Mouse (Mus musculus) embryonic facial prominence, embryonic 14.5 days (tissue): Measurements from ENCODE around the gene Ccnj. TPM values are rescaled to one million over a fixed set of nuclear protein-coding genes. Genes with fewer than 3 reads are reported as not detected.

ENCODE experiments used
- ATAC-seq: fragments of 200-750 bp; cut with Nextera tagmentation; 2 replicates; pipeline ENCODE4 v1.8.0; 2017; ENCODE audit warnings: low read depth, moderate number of reproducible peaks, moderate TSS enrichment
- DNase-seq: peaks from one replicate; pipeline ENCODE4 v3.0.0-alpha.2; 2015; ENCODE audit warnings: low spot score
- H3K27ac ChIP-seq: fragments of 300-500 bp; sonication (generic); replicated peaks from 2 replicates; pipeline ENCODE4 v1.5.1; 2014; ENCODE audit warnings: low read depth, mild to moderate bottlenecking, low read length, moderate library complexity
- H3K27me3 ChIP-seq: fragments of 300-500 bp; sonication (generic); replicated peaks from 2 replicates; pipeline ENCODE4 v1.6.1; 2014; ENCODE audit warnings: low read length; ENCODE audit not compliant: control insufficient read depth, insufficient read depth
- H3K36me3 ChIP-seq: fragments of 300-500 bp; sonication (generic); 2 replicates; pipeline ENCODE4 v1.6.1; 2014; ENCODE audit warnings: low read length, mixed read lengths; ENCODE audit not compliant: control insufficient read depth, insufficient read depth
- H3K4me1 ChIP-seq: fragments of 300-500 bp; sonication (generic); 2 replicates; pipeline ENCODE4 v1.6.1; 2014; ENCODE audit warnings: antibody characterized with exemption, low read length; ENCODE audit not compliant: control insufficient read depth, insufficient read depth
- H3K4me2 ChIP-seq: fragments of 300-500 bp; sonication (generic); 2 replicates; pipeline ENCODE4 v1.6.1; 2014; ENCODE audit warnings: low read depth, mild to moderate bottlenecking, low read length, moderate library complexity, mixed read lengths
- H3K4me3 ChIP-seq: fragments of 300-500 bp; sonication (generic); 2 replicates; pipeline ENCODE4 v1.5.1; 2014; ENCODE audit warnings: low read depth, mild to moderate bottlenecking, low read length
- H3K9ac ChIP-seq: fragments of 300-500 bp; sonication (generic); 2 replicates; pipeline ENCODE4 v1.6.1; 2014; ENCODE audit warnings: low read depth, mild to moderate bottlenecking, low read length, moderate library complexity, mixed read lengths
- H3K9me3 ChIP-seq: fragments of 300-500 bp; sonication (generic); 2 replicates; pipeline ENCODE4 v1.6.1; 2016; ENCODE audit warnings: low read length; ENCODE audit not compliant: control insufficient read depth
- WGBS: fragments of 180-500 bp; shearing (Covaris S2); extraction: QIAGEN DNeasy Blood & Tissue Kit; methylation state at CpG from one replicate; pipeline ENCODE4 v1.1.7; 2014; 5-methylcytosine and 5-hydroxymethylcytosine counted together
- polyA plus RNA-seq: library from polyadenylated mRNA; unstranded; fragments of >200 nt; fragmentation: Nextera tagmentation; extraction: Ambion mirVana; gene quantifications from 2 replicates; pipeline ENCODE4 v1.2.1, GENCODE M21; 2014

Gene Ccnj
- polyA plus RNA-seq, 1 experiment from 2014 or later, result 7.8 TPM

DNA sequence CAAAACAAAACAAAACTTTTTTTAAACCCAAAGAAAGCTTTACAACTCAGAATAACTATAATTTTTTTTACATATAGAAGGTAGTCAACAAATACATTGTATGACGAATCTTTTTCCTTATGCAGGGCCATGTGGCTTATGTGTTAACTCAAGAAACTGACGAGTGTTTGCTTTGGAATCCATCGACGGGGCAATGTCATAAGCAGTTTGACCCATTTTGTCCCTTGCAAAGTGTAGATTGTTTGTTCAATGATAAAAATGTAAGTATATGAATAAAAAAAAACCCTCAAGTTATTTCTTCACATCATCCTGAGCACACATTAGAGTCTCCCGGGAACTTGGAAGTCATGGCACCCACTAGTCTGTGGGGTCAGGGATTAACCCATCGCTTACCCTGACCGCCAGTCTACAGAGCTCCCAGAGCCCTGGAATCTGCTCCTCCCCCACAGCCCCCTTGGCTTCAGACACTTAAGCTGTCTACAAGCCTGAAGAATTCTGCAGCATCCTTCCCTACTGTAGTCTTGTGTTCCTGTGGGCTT is 15.4 kb upstream of the Ccnj start:
- Histone ChIP-seq H3K27me3 (no peaks in the 10 kb centered on the region), H3K4me3 (no peak overlapping the region), H3K4me1 (no peaks in the 10 kb centered on the region), H3K36me3 (no peaks in the 10 kb centered on the region), H3K9ac (no peak overlapping the region), H3K27ac (no peak overlapping the region), H3K4me2 (no peak overlapping the region), H3K9me3 (no peaks in the 10 kb centered on the region)
- DNase-seq (no peak), ATAC-seq (no peak)
- 73% methylated on average over 7 of the region's 7 CpGs for WGBS

DNA sequence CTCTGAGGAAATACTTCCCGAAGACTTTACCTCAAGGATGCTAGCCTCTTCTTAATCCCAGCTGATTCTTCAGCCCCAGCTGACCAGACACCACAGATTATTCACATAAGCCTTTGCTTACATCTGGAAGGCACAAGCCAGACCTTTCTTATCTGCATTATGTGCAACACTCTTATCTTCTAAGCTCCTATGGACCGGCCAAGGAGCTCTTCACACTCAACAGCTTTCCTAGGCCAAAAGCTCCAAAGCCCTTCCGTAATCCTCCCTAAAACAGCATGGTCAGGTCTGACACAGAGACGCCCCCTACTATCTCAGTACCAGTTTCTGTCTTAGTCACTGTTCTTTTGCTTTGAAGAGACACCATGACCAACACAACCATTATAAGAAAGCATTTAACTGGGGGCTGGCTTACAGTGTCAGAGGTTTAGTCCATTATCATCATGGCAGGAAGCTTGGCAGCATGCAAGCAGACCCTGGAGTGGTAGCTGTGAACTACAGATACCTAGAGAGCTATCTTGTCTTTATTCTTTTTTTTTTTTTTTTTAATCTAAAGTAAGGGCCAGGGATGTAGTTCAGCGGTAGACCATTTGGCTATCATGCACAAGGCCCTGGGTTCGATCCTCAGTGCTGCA is 13.1 kb upstream of the Ccnj start:
- no peak overlapping the region for H3K4me2 ChIP-seq
- H3K36me3 ChIP-seq, result no peaks in the 10 kb centered on the region
- no peak overlapping the region for H3K27ac ChIP-seq
- H3K4me3 ChIP-seq, result no peak overlapping the region
- H3K9ac ChIP-seq, result no peak overlapping the region
- DNase-seq (no peak), ATAC-seq (no peak)
- H3K4me1 ChIP-seq, result no peaks in the 10 kb centered on the region
- 88% methylated on average over 6 of the region's 6 CpGs for WGBS
- no peaks in the 10 kb centered on the region for H3K27me3 ChIP-seq
- H3K9me3 ChIP-seq, result no peaks in the 10 kb centered on the region

DNA sequence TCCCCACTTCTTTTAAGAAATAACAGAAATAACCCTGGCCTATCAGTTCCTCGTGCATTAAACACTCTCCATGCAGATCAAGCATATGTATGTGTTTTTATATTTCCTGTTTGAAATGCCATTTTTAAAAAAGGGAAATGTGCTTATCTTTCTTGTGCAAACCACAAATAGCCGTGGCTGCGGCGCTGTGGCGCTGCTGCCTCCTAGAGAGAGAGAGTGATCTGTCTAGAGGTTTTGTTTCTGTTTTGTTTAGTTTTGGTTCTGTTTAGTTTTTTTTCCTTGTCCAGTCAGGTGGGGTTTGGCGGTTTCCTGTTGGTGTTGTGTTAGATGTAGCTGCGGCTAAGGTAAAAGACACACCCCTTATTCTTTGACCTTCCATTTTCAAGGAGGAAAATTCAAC is 12.3 kb upstream of the Ccnj start:
- Histone ChIP-seq H3K27me3 (no peaks in the 10 kb centered on the region), H3K4me2 (no peak overlapping the region), H3K9ac (no peak overlapping the region), H3K9me3 (no peaks in the 10 kb centered on the region), H3K36me3 (no peaks in the 10 kb centered on the region), H3K4me3 (no peak overlapping the region), H3K27ac (no peak overlapping the region), H3K4me1 (no peaks in the 10 kb centered on the region)
- 64% methylated on average over 7 of the region's 7 CpGs for WGBS
- DNase-seq (no peak), ATAC-seq (no peak)

DNA sequence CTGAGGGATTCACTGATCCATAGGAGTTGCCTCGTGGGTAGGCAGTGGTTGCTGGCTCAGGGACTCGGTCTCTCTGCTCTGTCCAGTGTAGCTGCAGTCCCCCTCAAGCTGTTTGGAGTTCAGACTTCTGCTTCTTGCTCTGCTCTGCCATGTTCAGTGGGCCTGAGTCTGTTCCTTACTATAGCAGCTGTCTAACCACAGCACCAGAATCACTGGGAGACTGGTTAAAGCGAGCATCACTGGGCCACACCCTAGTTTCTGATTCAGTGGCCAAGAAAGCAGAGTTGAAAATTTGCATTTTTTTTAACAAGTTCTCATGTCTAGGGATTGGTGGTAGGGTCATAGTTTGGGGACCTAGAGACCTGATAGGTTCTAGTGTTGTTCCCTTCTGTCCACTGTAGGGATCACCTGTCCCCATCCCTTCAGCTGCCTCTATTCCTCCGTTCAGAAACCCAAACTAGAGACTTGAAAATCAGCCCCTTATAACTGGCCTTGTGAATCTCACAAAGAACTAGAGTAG is 9.7 kb upstream of the Ccnj start:
- no peaks in the 10 kb centered on the region for H3K9me3 ChIP-seq
- H3K9ac ChIP-seq, result no peak overlapping the region
- no peak overlapping the region for H3K27ac ChIP-seq
- WGBS, result 73% methylated on average over 4 of the region's 4 CpGs
- ATAC-seq (no peak), DNase-seq (no peak)
- no peaks in the 10 kb centered on the region for H3K36me3 ChIP-seq
- H3K27me3 ChIP-seq, result no peaks in the 10 kb centered on the region
- H3K4me2 ChIP-seq, result no peak overlapping the region
- no peak overlapping the region for H3K4me3 ChIP-seq
- no peaks in the 10 kb centered on the region for H3K4me1 ChIP-seq

DNA sequence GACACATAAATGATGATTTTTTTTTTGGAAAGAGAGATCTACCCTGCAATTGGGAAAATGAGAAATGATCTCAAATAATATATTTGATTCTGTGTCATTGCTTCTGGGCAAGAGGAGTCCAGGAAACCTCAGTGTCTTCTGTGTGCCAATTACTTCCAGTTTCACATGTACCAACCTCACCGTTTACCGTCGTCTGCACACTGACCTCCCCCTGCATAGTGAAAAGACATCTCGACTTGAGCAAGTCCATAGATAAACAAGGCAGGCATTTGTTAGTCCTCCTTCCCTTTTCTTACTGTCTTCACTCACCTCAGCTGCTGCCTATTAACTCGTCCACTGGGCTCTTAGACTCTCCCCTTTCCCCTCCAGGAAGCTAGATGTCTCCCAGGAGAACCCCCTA is 5.4 kb upstream of the Ccnj start:
- Histone ChIP-seq H3K36me3 (no peaks in the 10 kb centered on the region), H3K4me1 (0 out of 2 replicates have a peak, but pooled peaks cover 5% of the 10 kb centered on the region), H3K9me3 (no peaks in the 10 kb centered on the region), H3K27me3 (no peaks in the 10 kb centered on the region), H3K27ac (no peak overlapping the region), H3K4me2 (no peak overlapping the region), H3K9ac (no peak overlapping the region), H3K4me3 (no peak overlapping the region)
- 39% methylated on average over 5 of the region's 5 CpGs for WGBS
- ATAC-seq, result no peak
- no peak for DNase-seq

DNA sequence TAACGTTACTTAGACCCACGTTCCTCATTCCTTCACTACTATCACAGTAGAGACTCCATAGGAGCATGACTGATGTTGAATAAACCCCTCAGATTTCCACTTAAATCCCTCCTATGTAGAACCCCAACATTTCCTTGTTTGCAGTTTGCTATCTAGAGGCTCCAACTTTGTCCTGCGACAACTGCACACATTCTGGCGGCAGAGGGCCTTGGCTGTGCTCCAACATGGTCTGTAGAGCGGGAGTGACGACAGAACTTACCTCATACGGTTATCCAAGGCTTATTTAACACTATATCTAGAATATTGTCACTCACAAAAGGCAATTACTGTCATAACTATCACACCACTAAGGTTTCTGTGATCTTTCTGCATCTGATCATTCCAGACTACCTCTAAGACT is 4.3 kb upstream of the Ccnj start:
- Histone ChIP-seq H3K27me3 (no peaks in the 10 kb centered on the region), H3K4me2 (no peak overlapping the region), H3K27ac (no peak overlapping the region), H3K4me3 (no peak overlapping the region), H3K9me3 (no peaks in the 10 kb centered on the region), H3K36me3 (no peaks in the 10 kb centered on the region), H3K9ac (no peak overlapping the region), H3K4me1 (0 out of 2 replicates have a peak, but pooled peaks cover 5% of the 10 kb centered on the region)
- DNase-seq, result no peak
- no peak for ATAC-seq
- 51% methylated on average over 7 of the region's 7 CpGs for WGBS

DNA sequence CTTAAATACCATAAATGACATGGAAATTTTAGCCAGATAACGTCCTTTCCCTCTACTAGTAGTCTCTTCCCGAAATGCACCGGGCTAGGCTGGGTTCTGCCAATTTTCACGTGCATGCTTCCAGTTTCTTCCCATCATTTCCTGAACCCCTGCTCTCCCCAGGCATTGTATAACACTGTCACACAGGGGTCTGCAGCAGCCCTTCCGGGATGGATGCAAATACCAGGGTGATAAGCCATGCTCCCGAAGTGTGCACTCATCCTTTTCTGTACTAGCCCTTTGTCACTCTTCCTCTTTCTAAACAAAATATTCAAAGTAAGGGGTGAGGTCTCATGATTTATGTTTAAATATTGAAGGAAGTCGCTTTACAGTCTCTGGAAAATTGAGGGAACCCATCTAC is 881 bp upstream of the Ccnj start:
- DNase-seq, result no peak
- Histone ChIP-seq H3K27ac (peak overlapping the region; percentile 93; the same call in 1 of the 2 replicates), H3K9ac (peak overlapping the region; percentile 97), H3K4me2 (peak overlapping the region; percentile 65), H3K27me3 (no peaks in the 10 kb centered on the region), H3K36me3 (no peaks in the 10 kb centered on the region), H3K4me1 (peaks cover 19% of the 10 kb centered on the region), H3K9me3 (no peaks in the 10 kb centered on the region), H3K4me3 (peak overlapping the region; percentile 74)
- WGBS, result 61% methylated on average over 7 of the region's 7 CpGs
- ATAC-seq, result no peak

DNA sequence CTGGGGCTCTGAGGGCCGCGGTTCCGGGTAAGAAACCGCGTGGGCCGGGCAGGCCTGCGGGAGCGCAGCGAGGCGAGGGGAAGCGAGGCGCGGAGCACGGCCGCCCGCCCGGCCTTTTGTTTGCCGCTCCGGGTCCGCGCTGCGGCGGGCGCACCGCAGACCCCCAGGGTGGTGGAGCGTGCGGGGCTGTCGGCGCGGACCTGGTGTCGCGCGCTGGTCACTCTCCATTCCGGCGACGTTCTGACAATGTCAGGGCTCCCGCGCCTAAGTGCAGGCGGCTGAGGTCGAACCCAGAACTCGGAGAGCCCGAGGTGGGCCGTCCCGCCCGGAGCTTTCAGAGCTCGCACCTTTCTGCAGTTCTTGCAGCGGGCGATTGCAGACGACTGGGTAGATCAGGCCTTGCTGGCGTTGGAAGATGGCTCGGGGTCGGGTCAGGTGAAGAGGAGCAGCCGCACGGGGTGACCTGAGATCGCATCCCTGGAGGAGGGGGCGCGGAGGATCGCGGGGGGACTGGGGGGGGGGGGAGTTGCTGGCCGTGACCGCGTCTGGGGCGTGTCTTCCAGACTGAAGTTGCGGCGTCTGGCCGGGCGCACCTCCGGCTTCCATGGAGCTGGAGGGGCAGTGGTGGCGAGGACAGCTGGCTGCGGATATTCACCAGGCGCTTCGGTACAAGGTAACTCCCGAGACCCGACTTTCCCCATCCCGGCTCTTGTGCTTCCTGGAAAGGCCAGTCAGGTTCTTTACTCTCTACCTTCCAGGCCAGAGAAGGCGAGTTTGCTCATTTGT is 530 bp downstream of the Ccnj start:
- H3K4me1 ChIP-seq, result peaks cover 19% of the 10 kb centered on the region
- H3K36me3 ChIP-seq, result peaks cover 5% of the 10 kb centered on the region; the same call in 1 of the 2 replicates
- H3K9ac ChIP-seq, result peak overlapping the region; percentile 97
- peak overlapping the region; percentile 72 for H3K4me2 ChIP-seq
- no peaks in the 10 kb centered on the region for H3K27me3 ChIP-seq
- H3K9me3 ChIP-seq, result no peaks in the 10 kb centered on the region
- peak overlapping the region; percentile 93 for H3K27ac ChIP-seq
- WGBS, result 1% methylated on average over 23 of the region's 76 CpGs
- H3K4me3 ChIP-seq, result peak overlapping the region; percentile 74
- ATAC-seq, result peak; percentile 70
- peak; percentile 83 for DNase-seq
